Mouse (Mus musculus) embryonic facial prominence, embryonic 11.5 days (tissue): ENCODE measurements at regions not wholly inside any gene's neighbourhood (a gene's known extent, or its start where the extent isn't known, plus 50 kb on each side); places are given as distances from the start of the nearest gene placed in this dataset.

Source experiments
- ATAC-seq: fragments of 200-750 bp; cut with Nextera tagmentation; replicated peaks from 2 replicates; pipeline ENCODE4 v1.8.0; 2017; ENCODE audit warnings: low read depth; ENCODE audit not compliant: insufficient number of reproducible peaks, low FRiP score, low TSS enrichment
- DNase-seq: peaks from one replicate; pipeline ENCODE4 v3.0.0-alpha.2; 2015; ENCODE audit warnings: low spot score
- H3K27ac ChIP-seq: fragments of 300-500 bp; sonication (generic); replicated peaks from 2 replicates; pipeline ENCODE4 v1.5.1; 2014; ENCODE audit warnings: mild to moderate bottlenecking, low read depth, low read length, control low read depth
- H3K27me3 ChIP-seq: fragments of 300-500 bp; sonication (generic); 2 replicates; pipeline ENCODE4 v1.6.1; 2014; ENCODE audit warnings: mild to moderate bottlenecking, low read length, moderate library complexity, mixed read lengths; ENCODE audit not compliant: control insufficient read depth, insufficient read depth
- H3K36me3 ChIP-seq: fragments of 300-500 bp; sonication (generic); replicated peaks from 2 replicates; pipeline ENCODE4 v1.6.1; 2014; ENCODE audit warnings: low read depth, mild to moderate bottlenecking, low read length, moderate library complexity, mixed read lengths; ENCODE audit not compliant: control insufficient read depth, insufficient read depth
- H3K4me1 ChIP-seq: fragments of 300-500 bp; sonication (generic); 2 replicates; pipeline ENCODE4 v1.6.1; 2014; ENCODE audit warnings: low read length, mixed read lengths; ENCODE audit not compliant: control insufficient read depth, insufficient read depth
- H3K4me2 ChIP-seq: fragments of 300-500 bp; sonication (generic); 2 replicates; pipeline ENCODE4 v1.6.1; 2014; ENCODE audit warnings: low read depth, mild to moderate bottlenecking, control low read depth, low read length, moderate library complexity
- H3K4me3 ChIP-seq: fragments of 300-500 bp; sonication (generic); 2 replicates; pipeline ENCODE4 v1.5.1; 2014; ENCODE audit warnings: low read depth, low read length, control low read depth
- H3K9ac ChIP-seq: fragments of 300-500 bp; sonication (generic); replicated peaks from 2 replicates; pipeline ENCODE4 v1.6.1; 2014; ENCODE audit warnings: mild to moderate bottlenecking, control low read depth, low read length
- H3K9me3 ChIP-seq: fragments of 300-500 bp; sonication (generic); replicated peaks from 2 replicates; pipeline ENCODE4 v1.6.1; 2016; ENCODE audit warnings: mild to moderate bottlenecking, low read length, inconsistent platforms, mixed read lengths; ENCODE audit not compliant: control insufficient read depth
- WGBS: fragments of 180-500 bp; shearing (Covaris S2); extraction: QIAGEN DNeasy Blood & Tissue Kit; methylation state at CpG from one replicate; pipeline ENCODE4 v1.1.7; 2014; 5-methylcytosine and 5-hydroxymethylcytosine counted together

GRCm38 (mm10) chr4:12560546-12560945 is 388.7 kb upstream of the Fam92a start:
- Histone ChIP-seq H3K4me3 (no peak overlapping the region), H3K9me3 (no peaks in the 10 kb centered on the region), H3K4me2 (no peak overlapping the region), H3K27ac (no peak overlapping the region), H3K4me1 (no peaks in the 10 kb centered on the region), H3K9ac (no peak overlapping the region), H3K27me3 (no peaks in the 10 kb centered on the region), H3K36me3 (no peaks in the 10 kb centered on the region)
- 63% methylated on average over 3 of the region's 3 CpGs for WGBS
- DNase-seq: no peak
- ATAC-seq: no peak

GRCm38 (mm10) chr4:12560015-12560414 is 388.2 kb upstream of the Fam92a start:
- no peaks in the 10 kb centered on the region for H3K36me3 ChIP-seq
- no peak overlapping the region for H3K9ac ChIP-seq
- no peaks in the 10 kb centered on the region for H3K4me1 ChIP-seq
- DNase-seq: no peak
- 78% methylated on average over 4 of the region's 4 CpGs for WGBS
- H3K27ac ChIP-seq: no peak overlapping the region
- no peaks in the 10 kb centered on the region for H3K9me3 ChIP-seq
- H3K4me2 ChIP-seq: no peak overlapping the region
- no peak overlapping the region for H3K4me3 ChIP-seq
- no peaks in the 10 kb centered on the region for H3K27me3 ChIP-seq
- no peak for ATAC-seq

- no peak overlapping the region for H3K9ac ChIP-seq
- 83% methylated on average over 2 of the region's 2 CpGs for WGBS
Measured at GRCm38 (mm10) chr4:12557105-12557504, 385.3 kb upstream of the Fam92a start.

GRCm38 (mm10) chr4:12549265-12549664 is 377.4 kb upstream of the Fam92a start:
- WGBS: 83% methylated on average over 4 of the region's 4 CpGs
- H3K4me1 ChIP-seq: no peaks in the 10 kb centered on the region
- H3K9me3 ChIP-seq: no peaks in the 10 kb centered on the region
- H3K27ac ChIP-seq: no peak overlapping the region
- no peaks in the 10 kb centered on the region for H3K27me3 ChIP-seq
- no peaks in the 10 kb centered on the region for H3K36me3 ChIP-seq
- H3K9ac ChIP-seq: no peak overlapping the region
- ATAC-seq (no peak), DNase-seq (no peak)
- no peak overlapping the region for H3K4me2 ChIP-seq
- H3K4me3 ChIP-seq: no peak overlapping the region

More at GRCm38 (mm10) chr4:12557105-12557504, 385.3 kb upstream of the Fam92a start:
- Histone ChIP-seq H3K9me3 (no peaks in the 10 kb centered on the region), H3K36me3 (no peaks in the 10 kb centered on the region), H3K27ac (no peak overlapping the region), H3K4me1 (no peaks in the 10 kb centered on the region), H3K27me3 (no peaks in the 10 kb centered on the region), H3K4me2 (no peak overlapping the region), H3K4me3 (no peak overlapping the region)
- DNase-seq (no peak), ATAC-seq (no peak)

- ATAC-seq (no peak), DNase-seq (no peak)
- H3K36me3 ChIP-seq: no peaks in the 10 kb centered on the region
- 61% methylated on average over 2 of the region's 2 CpGs for WGBS
- H3K4me1 ChIP-seq: no peaks in the 10 kb centered on the region
- H3K27ac ChIP-seq: no peak overlapping the region
- H3K4me2 ChIP-seq: no peak overlapping the region
- no peaks in the 10 kb centered on the region for H3K27me3 ChIP-seq
- no peak overlapping the region for H3K4me3 ChIP-seq
- H3K9ac ChIP-seq: no peak overlapping the region
- no peaks in the 10 kb centered on the region for H3K9me3 ChIP-seq
Measured at GRCm38 (mm10) chr4:12543906-12544305, 372.1 kb upstream of the Fam92a start.

GRCm38 (mm10) chr4:12541508-12541907 is 369.7 kb upstream of the Fam92a start:
- H3K36me3 ChIP-seq: no peaks in the 10 kb centered on the region
- H3K9ac ChIP-seq: no peak overlapping the region
- H3K4me3 ChIP-seq: no peak overlapping the region
- DNase-seq (no peak), ATAC-seq (no peak)
- WGBS: 97% methylated on average over 1 of the region's 1 CpGs
- H3K27me3 ChIP-seq: no peaks in the 10 kb centered on the region
- no peak overlapping the region for H3K4me2 ChIP-seq
- no peaks in the 10 kb centered on the region for H3K9me3 ChIP-seq
- no peak overlapping the region for H3K27ac ChIP-seq
- no peaks in the 10 kb centered on the region for H3K4me1 ChIP-seq

GRCm38 (mm10) chr4:12539184-12539791 is 367.5 kb upstream of the Fam92a start:
- DNase-seq: peak; percentile 20
- no peaks in the 10 kb centered on the region for H3K27me3 ChIP-seq
- no peak overlapping the region for H3K27ac ChIP-seq
- WGBS: 29% methylated on average over 4 of the region's 4 CpGs
- H3K9ac ChIP-seq: no peak overlapping the region
- no peaks in the 10 kb centered on the region for H3K36me3 ChIP-seq
- no peak for ATAC-seq
- H3K4me1 ChIP-seq: no peaks in the 10 kb centered on the region
- no peak overlapping the region for H3K4me2 ChIP-seq
- H3K4me3 ChIP-seq: no peak overlapping the region
- H3K9me3 ChIP-seq: no peaks in the 10 kb centered on the region

- Histone ChIP-seq H3K4me1 (no peaks in the 10 kb centered on the region), H3K4me2 (peak overlapping the region; percentile 20; the same call in 1 of the 2 replicates), H3K36me3 (no peaks in the 10 kb centered on the region), H3K4me3 (no peak overlapping the region), H3K27ac (no peak overlapping the region), H3K9me3 (no peaks in the 10 kb centered on the region), H3K27me3 (no peaks in the 10 kb centered on the region), H3K9ac (0 out of 2 replicates have a peak overlapping the region, but pooled peaks have one; percentile 23)
- WGBS: 9% methylated on average over 4 of the region's 4 CpGs
- 0 out of 2 replicates have a peak, but pooled peaks have one; percentile 65 for ATAC-seq
- DNase-seq: peak; percentile 84
Measured at GRCm38 (mm10) chr4:12538694-12539121, 366.9 kb upstream of the Fam92a start.
